In the genomic region with DNA sequence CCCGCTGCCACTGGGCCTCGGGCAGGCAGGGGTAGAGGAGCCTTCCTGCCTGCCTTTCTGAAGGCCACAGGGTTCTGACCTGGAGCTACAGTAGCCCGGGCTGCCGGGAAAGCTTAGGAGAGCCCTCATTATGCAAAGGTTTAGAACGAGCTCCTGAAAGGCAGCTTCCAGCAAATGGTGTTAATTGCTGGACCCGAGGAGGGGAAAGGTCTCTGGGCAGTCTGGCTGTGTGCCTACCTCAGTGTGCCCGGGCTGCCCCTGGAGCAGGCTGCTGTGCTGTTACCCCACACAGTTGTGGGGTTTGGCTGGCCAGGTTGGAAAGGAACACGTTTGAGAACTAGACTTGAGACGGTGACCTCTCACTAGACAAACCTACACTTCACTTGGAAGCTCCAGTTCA, we compare ENCODE assay signal across 11 mouse cellular contexts. TPM values are rescaled to one million over a fixed set of nuclear protein-coding genes. Genes with fewer than 3 reads are reported as not detected.
DNase-seq lines count a peak whose midpoint lies in the region; ATAC-seq and TF ChIP-seq lines count a peak whose summit lies in the region.
"Had no signal": no experiment of that assay in that cellular context is flagged by ENCODE, and none has a peak within 500 bp of the region (broad histone marks: within the 10 kb centered on the region; RNA-seq: fewer than 3 reads in every experiment).

No protein-coding gene starts in this region.

- DNase-seq in heart, adult 8-10 months (ENCODE audit: low spot score) = no peak
- DNase-seq in ES-E14 (ENCODE audit: low read depth, low spot score) = no peak
- no peak for DNase-seq in forebrain, postnatal 0 days
- DNase-seq in midbrain, embryonic 11.5 days (ENCODE audit: low spot score, missing footprints) = no peak
- DNase-seq in urinary bladder, postnatal 25 days (ENCODE audit: low spot score) = no peak
- no peak for DNase-seq in gastrocnemius, adult 18-20 months (ENCODE audit: low spot score)
- DNase-seq in frontal cortex, adult 2 months (ENCODE audit: extremely low spot score in 1 of 2, low spot score in 1 of 2) = no peak
- DNase-seq: adrenal gland, adult 8-10 months; cerebellum, postnatal 25 days had no signal

- no peaks in the 10 kb centered on the region for H3K36me3 ChIP-seq in heart, embryonic 13.5 days
- no peaks in the 10 kb centered on the region for H3K36me3 ChIP-seq in ES-E14 (ENCODE audit: control insufficient read depth, insufficient read depth, low read length, poor library complexity, severe bottlenecking)
- H3K36me3 ChIP-seq in forebrain, postnatal 0 days (ENCODE audit: insufficient read depth) = no peaks in the 10 kb centered on the region
- H3K36me3 ChIP-seq in midbrain, embryonic 11.5 days (ENCODE audit: control insufficient read depth, insufficient read depth, low read length) = peaks cover 12% of the 10 kb centered on the region; the same call in 1 of the 2 replicates

- no peak overlapping the region for H3K27ac ChIP-seq in heart, embryonic 13.5 days (replicated peaks)
- peak overlapping the region; percentile 54; the same call in 1 of the 2 replicates for H3K27ac ChIP-seq in ES-E14 (ENCODE audit: insufficient read depth, low read depth, low read length, poor library complexity, severe bottlenecking)
- peak overlapping the region; percentile 83; the same call in 1 of the 2 replicates for H3K27ac ChIP-seq in forebrain, postnatal 0 days (ENCODE audit: low read depth, low read length)
- peak overlapping the region; percentile 92 for H3K27ac ChIP-seq in midbrain, embryonic 11.5 days (ENCODE audit: low read depth, low read length)
- H3K27ac ChIP-seq: liver, embryonic 14.5 days had no signal

- H3K9ac ChIP-seq in heart, embryonic 13.5 days = peak overlapping the region; percentile 88
- peak overlapping the region; percentile 34; the same call in 1 of the 2 replicates for H3K9ac ChIP-seq in ES-E14 (ENCODE audit: insufficient read depth, low read depth, low read length, poor library complexity, severe bottlenecking)
- H3K9ac ChIP-seq in forebrain, postnatal 0 days = 0 out of 2 replicates have a peak overlapping the region, but pooled peaks have one; percentile 65
- H3K9ac ChIP-seq in midbrain, embryonic 11.5 days (ENCODE audit: low read length) = peak overlapping the region; percentile 98
- H3K9ac ChIP-seq: liver, embryonic 14.5 days had no signal

- in situ Hi-C loops in ES-E14 (cut with MboI; ENCODE audit: low sequenced_read_pairs in 2 of 2, unreplicated experiment in 2 of 2) = loop anchor here in 1 of 2 experiments (25.0 kb wide), 1 partner anchor 623 kb away; the partner anchor contains the start of gene St8sia2

- WGBS in heart, embryonic 13.5 days = 12% methylated on average over 9 of the region's 9 CpGs
- 8% methylated on average over 9 of the region's 9 CpGs for WGBS in forebrain, postnatal 0 days
- WGBS in midbrain, embryonic 11.5 days = 4% methylated on average over 9 of the region's 9 CpGs

- no peak for ATAC-seq in heart, embryonic 13.5 days (ENCODE audit: extremely low read depth, insufficient number of reproducible peaks, low FRiP score, low TSS enrichment)
- ATAC-seq in forebrain, postnatal 0 days = no peak
- no peak for ATAC-seq in midbrain, embryonic 11.5 days (ENCODE audit: low FRiP score)

- H3K4me1 ChIP-seq in heart, embryonic 13.5 days = peaks cover 33% of the 10 kb centered on the region
- peaks cover 0 to 6% of the 10 kb centered on the region in 2 experiments; a peak in 2 of 4 replicates for H3K4me1 ChIP-seq in ES-E14 (ENCODE audit: control insufficient read depth in 2 of 2, insufficient read depth in 2 of 2, low read length in 2 of 2, poor library complexity in 1 of 2)
- peaks cover 27% of the 10 kb centered on the region for H3K4me1 ChIP-seq in forebrain, postnatal 0 days (ENCODE audit: insufficient read depth)
- H3K4me1 ChIP-seq in midbrain, embryonic 11.5 days (ENCODE audit: control insufficient read depth, insufficient read depth, low read length) = peaks cover 50% of the 10 kb centered on the region

- TF ChIP-seq CTCF in forebrain, postnatal 0 days (IDR thresholded peaks at IDR 0.05; ENCODE audit: low read depth) = no peak

- peak overlapping the region; percentile 98 for H3K4me2 ChIP-seq in heart, embryonic 13.5 days
- H3K4me2 ChIP-seq in forebrain, postnatal 0 days (ENCODE audit: low read depth) = peak overlapping the region; percentile 93; the same call in 1 of the 2 replicates
- H3K4me2 ChIP-seq in midbrain, embryonic 11.5 days = peak overlapping the region; percentile 87

- peaks cover 71% of the 10 kb centered on the region for H3K27me3 ChIP-seq in heart, embryonic 13.5 days (replicated peaks)
- H3K27me3 ChIP-seq in forebrain, postnatal 0 days (ENCODE audit: insufficient read depth, low read length) = no peaks in the 10 kb centered on the region
- no peaks in the 10 kb centered on the region for H3K27me3 ChIP-seq in midbrain, embryonic 11.5 days (ENCODE audit: control insufficient read depth, insufficient read depth, low read length)

- peak overlapping the region; percentile 76 for H3K4me3 ChIP-seq in heart, embryonic 13.5 days
- H3K4me3 ChIP-seq in ES-E14 (ENCODE audit: insufficient read depth in 1 of 2, low read depth in 1 of 2, low read length in 2 of 2, poor library complexity in 1 of 2, severe bottlenecking in 1 of 2) = peak overlapping the region in 1 of 2 experiments; percentile 1; a peak in 1 of 4 replicates
- H3K4me3 ChIP-seq in forebrain, postnatal 0 days (ENCODE audit: low read depth, low read length) = 0 out of 2 replicates have a peak overlapping the region, but pooled peaks have one; percentile 51
- peak overlapping the region; percentile 91 for H3K4me3 ChIP-seq in midbrain, embryonic 11.5 days (ENCODE audit: low read depth, low read length)

- no peaks in the 10 kb centered on the region for H3K9me3 ChIP-seq in heart, embryonic 13.5 days
- H3K9me3 ChIP-seq in ES-E14 (ENCODE audit: control insufficient read depth, insufficient read depth, low read depth, low read length) = no peaks in the 10 kb centered on the region
- no peaks in the 10 kb centered on the region for H3K9me3 ChIP-seq in forebrain, postnatal 0 days (ENCODE audit: low read length)
- H3K9me3 ChIP-seq in midbrain, embryonic 11.5 days (ENCODE audit: control insufficient read depth, low read length) = no peaks in the 10 kb centered on the region

TF ChIP-seq in ES-E14, 5 proteins besides CTCF, POLR2A, EP300 and RAD21:
- no peak for TF ChIP-seq CHD2 (IDR thresholded peaks at IDR 0.05; ENCODE audit: low read depth, low read length)
- TF ChIP-seq MAFK (IDR thresholded peaks at IDR 0.05; ENCODE audit: insufficient read depth, low read depth, low read length) = no peak
- no peak for TF ChIP-seq ZNF384 (IDR thresholded peaks at IDR 0.05; ENCODE audit: low read depth, low read length)
- no peak for TF ChIP-seq HCFC1 (IDR thresholded peaks at IDR 0.05; ENCODE audit: borderline replicate concordance, insufficient read depth, low read length)
- TF ChIP-seq ZC3H11A (IDR thresholded peaks at IDR 0.05; ENCODE audit: borderline replicate concordance, low read depth, low read length) = no peak

RNA-seq across cellular contexts. Expression of gene Rgma, which starts 14.1 kb away (rescaled TPM):
- 2.8 and 3.8 TPM in 2 replicates for polyA plus RNA-seq in heart, embryonic 13.5 days (2015; fragmentation: Nextera tagmentation; extraction: Ambion mirVana)
- 10 to 100 TPM; 52.3 to 84.3 (median 65.6) TPM for total RNA-seq in heart, adult 8-10 months (2022)
- 2.4 and 3.7 TPM in 2 replicates for total RNA-seq in ES-E14 (2012; rRNA removed)
- total RNA-seq in forebrain, postnatal 0 days (2014; rRNA removed) = 72.2 and 96.4 TPM in 2 replicates
- polyA plus RNA-seq in forebrain, postnatal 0 days (2015; fragmentation: Nextera tagmentation; extraction: Ambion mirVana) = 34.1 and 39.9 TPM in 2 replicates
- polyA plus RNA-seq in midbrain, embryonic 11.5 days (2014; fragmentation: Nextera tagmentation; extraction: Ambion mirVana) = 43.9 and 47.5 TPM in 2 replicates
- total RNA-seq in gastrocnemius, adult 18-20 months (2021) = 10 to 100 TPM; 42.0 to 54.6 TPM
- polyA plus RNA-seq in frontal cortex, adult 2 months (2012; rRNA removed) = 27.9 and 31.7 TPM in 2 replicates

Comparison
In these comparisons a context has a peak if more than half of its experiments do, and no peak if none do; other contexts are left out.
1. H3K9ac ChIP-seq: peak in every context shown above with its lines; median percentile 98 in midbrain, embryonic 11.5 days; 88 in heart, embryonic 13.5 days; 65 in forebrain, postnatal 0 days; 34 in ES-E14.